Mouse (Mus musculus) cortical plate, adult 2 months (tissue): Measurements from ENCODE around the gene Pdpk1.

Experiments
- CTCF ChIP-seq: fragments of 200-500 bp; IDR thresholded peaks from 2 replicates; pipeline ENCODE4 v1.5.1; 2011; ENCODE audit warnings: mild to moderate bottlenecking, control low read depth, low read length; ENCODE audit not compliant: insufficient read depth; ENCODE audit errors: extremely low read depth
- POLR2A ChIP-seq: fragments of 200-500 bp; IDR thresholded peaks from 2 replicates; pipeline ENCODE4 v1.6.1; 2011; ENCODE audit warnings: mild to moderate bottlenecking, low read length, control low read depth; ENCODE audit not compliant: insufficient read depth; ENCODE audit errors: extremely low read depth

- no peak for TF ChIP-seq CTCF
- no peak for TF ChIP-seq POLR2A
These were observed 23.5 kb upstream of the Pdpk1 start for GRCm38 (mm10) chr17:24174259-24174658.
